Mouse (Mus musculus): ENCODE measurements around the gene Comtd1.

Comtd1 gene

DNA sequence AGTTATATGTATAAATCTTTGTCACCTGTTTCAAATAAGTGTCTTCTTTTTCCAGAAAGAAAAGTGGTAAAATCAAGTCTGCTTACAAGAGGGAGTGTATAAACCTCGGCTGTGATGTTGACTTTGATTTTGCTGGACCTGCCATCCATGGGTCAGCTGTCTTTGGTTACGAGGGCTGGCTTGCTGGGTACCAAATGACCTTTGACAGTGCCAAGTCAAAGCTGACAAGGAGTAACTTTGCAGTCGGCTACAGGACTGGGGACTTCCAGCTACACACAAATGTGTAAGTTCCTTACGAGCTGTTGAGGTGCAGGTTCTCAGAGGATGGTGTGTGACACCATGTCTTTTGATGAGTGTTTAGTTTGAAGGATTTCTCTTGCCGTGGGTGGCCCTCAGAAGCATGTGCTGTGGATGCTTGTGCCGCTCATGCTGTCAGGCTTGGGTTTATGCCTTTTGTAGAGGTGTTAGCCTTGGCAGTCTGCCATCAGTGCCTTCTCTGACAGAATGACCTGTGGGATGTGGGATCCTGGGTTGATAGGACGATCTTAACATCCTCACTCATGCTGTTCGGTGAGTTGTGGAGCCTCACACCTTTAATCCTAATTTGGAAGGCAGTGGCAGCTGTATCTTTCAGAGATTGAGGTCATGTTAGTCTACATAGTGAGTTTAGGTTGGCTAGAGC is 10.3 kb downstream of the Comtd1 start:
- DNase-seq (ENCODE audit: low spot score in 2 of 2): no peak

DNA sequence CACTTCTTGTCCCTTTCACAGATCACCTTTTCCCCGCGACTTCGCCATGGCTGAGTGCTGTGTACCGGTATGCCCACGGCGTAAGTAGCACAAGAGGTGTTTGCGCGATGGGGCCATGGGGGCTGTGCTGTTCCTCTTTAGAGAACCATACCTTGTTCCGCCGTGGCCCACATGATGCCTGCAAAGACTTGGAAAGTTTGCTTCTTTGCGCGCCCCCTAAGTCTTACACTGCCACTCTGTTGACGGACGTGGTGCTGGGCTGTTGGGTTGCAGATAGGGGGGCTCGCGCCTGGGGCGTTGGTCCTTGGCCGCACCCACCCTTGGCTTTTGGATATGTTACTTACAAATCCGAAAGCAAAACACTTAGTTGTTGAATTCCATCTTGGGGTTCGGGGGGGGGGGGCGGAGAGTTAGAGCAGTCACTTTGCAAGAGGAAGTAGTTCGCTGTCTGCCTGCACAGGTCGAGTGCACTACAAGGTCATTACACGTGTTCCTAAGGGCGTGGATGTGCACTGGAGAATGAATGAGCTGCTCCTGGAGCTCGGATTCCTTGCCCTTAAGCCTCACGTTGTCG is 16.9 kb downstream of the Comtd1 start:
- no peak for DNase-seq (ENCODE audit: low spot score in 2 of 2)

DNA sequence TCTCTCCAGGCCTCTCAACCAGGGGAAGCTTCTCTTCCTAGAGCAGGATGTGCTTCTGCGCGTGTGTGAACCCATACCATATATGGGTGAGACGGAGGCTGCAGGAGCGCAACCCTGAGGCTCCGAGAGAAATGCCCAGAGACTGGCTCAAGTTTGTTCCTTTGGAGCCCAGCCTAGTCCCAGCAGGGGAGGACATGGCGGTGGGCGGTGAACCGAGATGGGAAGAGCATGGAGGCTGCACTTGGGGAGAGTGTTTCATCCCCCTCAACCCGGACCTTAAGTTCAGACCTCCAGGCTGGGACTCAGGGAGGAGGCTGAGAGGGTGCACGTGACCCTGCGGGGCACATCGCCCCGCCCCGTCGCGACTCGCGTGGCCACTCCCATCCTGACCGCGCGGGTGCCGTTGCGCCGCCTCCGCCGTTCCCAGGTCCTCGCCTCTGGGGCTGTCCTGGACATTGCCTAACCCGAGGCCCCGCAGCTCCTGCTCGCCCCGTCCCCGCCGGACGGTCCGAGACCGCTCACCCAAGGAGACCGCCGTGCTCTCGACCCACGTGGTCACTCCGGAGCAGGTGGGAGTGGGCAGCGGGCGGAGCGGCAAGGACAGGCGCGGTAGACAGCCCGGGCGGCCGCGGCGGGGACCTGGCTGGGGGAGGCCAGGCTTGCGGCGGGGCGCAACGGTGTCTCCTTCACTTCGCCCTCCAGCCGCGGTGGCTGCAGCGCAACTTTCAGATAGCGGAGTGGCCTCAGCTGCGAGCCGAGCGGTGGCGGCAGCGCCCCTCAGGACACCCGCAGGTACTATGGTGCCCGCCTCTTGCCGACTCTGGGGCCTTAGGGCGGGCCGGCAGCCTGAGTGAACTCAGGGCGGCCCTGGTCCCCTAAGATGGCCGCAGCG is 17.7 kb downstream of the Comtd1 start:
- peak; percentile 93 to 95 for DNase-seq (ENCODE audit: low spot score in 2 of 2)

DNA sequence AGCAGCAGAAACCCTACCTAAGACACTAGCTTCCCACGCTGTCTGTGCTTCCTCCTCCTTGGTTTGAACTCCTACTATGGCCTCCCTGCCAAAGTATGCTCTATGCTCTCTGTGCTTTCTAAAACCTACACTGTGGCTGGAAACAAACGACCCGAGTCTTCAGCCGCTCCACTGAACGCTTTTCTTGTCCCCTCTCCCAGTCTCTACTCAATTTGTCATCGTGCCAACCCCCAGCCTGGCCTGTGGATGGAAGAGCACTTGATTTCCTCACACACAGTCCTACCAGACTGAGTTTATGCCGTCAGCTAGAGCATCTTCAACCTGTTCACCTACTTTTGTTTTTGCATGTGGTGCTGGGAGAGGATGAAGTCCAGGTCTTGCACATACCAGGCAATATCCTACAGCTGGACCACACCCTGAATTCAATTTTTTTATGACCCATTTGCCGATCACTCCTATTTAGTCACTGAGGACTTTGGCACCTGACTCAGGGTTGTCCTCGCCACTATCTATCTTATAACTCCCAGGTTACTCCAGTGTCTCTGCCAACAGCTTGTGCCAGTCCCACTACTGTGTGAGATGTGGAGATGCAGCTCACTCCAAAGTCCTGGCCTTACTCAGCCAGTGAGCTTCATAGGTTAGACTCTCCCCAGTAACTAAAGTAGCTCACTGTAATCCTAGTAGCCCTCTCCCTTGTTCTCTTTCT is 22.8 kb downstream of the Comtd1 start:
- DNase-seq (ENCODE audit: low spot score in 2 of 2): no peak

GRCm38 (mm10) chr14:21824938-21825337 is 23.8 kb downstream of the Comtd1 start, which contains the start of gene Vdac2:
Vdac2 (plus strand) TSS chr14:21825238.
- DNase-seq (ENCODE audit: low spot score in 2 of 2): no peak

DNA sequence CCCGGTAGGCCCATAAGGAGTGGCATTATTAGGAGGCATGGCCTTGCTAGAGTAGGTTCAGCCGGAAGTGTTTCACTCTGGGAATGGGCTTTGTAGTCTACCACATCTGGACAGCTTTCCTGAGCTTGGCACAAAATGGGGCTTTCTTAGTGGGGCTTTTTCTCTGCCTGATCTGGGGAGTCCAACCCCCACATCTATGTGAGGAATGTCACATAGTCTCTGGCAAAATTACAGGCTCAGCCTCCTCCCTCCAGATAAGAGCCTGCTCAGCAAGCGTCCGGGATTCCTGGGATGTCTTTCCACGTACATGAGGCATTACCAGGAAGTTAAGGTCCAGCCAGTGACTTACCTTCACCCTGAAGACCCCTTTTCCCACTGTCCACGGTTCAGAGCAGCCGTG is 24.9 kb downstream of the Comtd1 start:
- no peak for DNase-seq (ENCODE audit: low spot score in 2 of 2)

DNA sequence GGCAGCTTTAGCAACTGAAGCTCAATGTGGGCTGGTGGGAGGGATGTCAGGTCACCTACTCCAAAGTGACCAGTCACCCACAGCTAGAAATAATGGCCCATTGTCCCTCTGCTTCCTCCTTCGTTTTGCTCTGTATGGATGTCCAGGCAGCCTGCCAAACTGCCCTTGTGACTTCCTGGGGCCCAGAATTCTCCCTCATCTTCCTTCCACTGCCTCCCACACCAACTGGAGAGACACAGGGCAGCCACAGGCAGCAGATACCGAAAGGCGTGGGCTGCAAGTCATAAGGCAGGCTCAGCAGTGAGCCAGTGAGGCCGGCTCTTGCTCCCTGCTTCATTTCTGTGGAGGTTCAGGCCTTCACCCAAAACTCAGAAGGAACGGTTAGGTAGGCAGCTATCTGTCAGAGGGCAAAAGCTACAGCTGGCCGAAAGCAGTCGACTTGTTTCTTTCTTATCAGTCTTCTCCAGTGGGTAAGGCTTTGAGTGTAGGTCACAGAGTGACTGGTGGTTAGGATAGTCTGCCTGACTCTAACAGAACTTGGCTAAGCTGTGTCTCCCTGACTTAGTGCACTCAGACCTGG is 25.9 kb downstream of the Comtd1 start:
- peak; percentile 58 to 64 for DNase-seq (ENCODE audit: low spot score in 2 of 2)

DNA sequence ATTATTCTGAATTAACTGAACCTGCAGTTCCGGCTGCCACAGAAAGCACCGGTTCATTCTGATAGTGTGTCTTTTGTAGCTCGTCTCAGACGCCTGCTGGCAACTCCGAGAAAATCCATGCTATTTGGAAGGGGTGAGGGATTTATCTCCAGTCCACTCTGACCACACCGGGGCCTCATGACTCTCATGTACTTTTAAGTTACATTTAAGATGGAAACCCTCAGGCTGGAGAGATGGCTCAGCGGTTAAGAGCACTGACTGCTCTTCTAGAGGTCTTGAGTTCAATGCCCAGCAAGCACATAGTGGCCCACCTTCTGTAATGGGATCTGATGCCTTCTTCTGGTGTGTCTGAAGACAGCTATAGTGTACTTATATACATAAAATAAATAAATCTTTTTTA is 26.5 kb downstream of the Comtd1 start:
- DNase-seq (ENCODE audit: low spot score in 2 of 2): no peak

DNA sequence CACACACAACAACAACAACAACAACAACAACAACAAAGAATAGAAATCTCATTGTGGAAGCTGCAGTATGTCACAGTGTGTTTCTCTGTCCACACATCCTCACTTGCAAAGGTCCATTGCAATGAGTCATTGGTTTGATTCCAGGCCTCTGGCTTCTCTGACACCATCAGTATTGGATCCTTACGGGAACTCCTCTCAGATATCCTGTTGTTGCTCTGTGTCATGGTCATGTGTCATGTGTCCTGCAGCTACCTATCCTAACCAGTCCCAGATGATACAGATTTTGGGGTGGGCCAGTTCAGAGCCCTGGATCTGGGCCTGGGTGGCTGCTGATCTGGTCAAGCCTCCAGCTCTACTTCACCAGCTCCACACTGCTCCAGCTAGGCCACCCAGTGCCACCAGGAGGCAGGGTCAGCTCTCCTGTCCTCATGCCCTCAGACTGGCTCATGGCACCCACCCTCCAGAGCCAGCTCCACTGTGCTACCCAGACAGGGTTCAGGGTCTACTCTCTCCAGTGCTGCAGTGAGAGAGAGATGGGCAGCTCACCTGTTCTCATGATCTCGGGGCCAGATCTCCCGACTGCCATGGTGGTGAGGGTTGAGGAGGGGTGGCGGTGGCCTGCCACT is 27.8 kb downstream of the Comtd1 start:
- no peak for DNase-seq (ENCODE audit: low spot score in 2 of 2)

DNA sequence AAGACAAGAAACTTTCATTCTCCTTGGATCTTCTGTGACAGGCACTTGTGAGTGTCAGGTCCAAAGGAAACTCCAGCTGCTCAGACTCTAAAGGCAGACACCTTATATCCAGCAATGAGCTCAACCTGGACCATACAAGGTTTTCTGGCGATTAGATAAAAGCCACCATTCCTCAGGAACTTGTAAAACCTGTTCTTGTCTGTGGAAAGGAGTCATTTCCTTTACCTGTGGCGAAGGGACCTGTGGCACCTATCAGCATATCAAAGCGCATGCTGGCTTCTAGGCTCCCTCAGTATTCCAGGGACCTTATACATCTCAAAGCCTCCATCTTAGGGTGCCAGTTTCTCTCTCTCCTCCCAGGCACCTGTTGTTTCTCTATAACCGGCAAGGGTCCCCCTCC is 31.3 kb downstream of the Comtd1 start:
- DNase-seq (ENCODE audit: low spot score in 2 of 2): no peak

- DNase-seq (ENCODE audit: low spot score in 2 of 2): no peak
These were observed 32.5 kb downstream of the Comtd1 start for GRCm38 (mm10) chr14:21816255-21816654.

GRCm38 (mm10) chr14:21814606-21815005 is 34.2 kb downstream of the Comtd1 start:
- no peak for DNase-seq (ENCODE audit: low spot score in 2 of 2)

- no peak for DNase-seq (ENCODE audit: low spot score in 2 of 2)
These were observed 34.9 kb downstream of the Comtd1 start for GRCm38 (mm10) chr14:21813847-21814246.

GRCm38 (mm10) chr14:21813216-21813615 is 35.6 kb downstream of the Comtd1 start:
- no peak for DNase-seq (ENCODE audit: low spot score in 2 of 2)

DNA sequence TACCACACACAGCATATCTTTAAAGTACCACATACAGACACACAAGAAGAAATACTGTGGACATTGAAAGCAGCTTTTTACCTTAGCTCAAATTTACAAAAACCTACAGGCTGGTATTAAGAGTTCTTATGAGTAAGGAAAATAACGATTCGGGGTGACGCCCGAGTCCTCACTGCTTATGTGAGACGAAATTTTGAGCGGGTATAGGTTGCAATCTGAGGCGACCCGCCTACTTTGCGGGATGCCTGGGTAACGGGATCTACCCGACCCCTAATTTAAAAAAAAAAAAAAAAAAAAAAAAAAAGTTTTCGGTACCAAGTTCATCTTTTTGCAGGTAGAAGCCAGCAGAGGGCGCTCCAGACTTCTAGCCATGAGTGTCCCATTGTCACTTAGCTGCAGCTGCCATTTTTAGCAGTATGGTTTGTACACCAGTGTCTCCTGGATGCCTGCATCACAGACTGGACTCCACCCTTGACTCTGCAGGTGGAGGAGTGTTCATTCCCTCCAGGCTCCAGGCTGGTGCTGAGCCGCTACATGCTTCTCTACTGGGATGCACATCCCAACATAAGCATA is 36.1 kb downstream of the Comtd1 start:
- peak in 1 of 2 experiments; percentile 42 for DNase-seq (ENCODE audit: low spot score in 2 of 2)

GRCm38 (mm10) chr14:21811744-21812393 is 36.9 kb downstream of the Comtd1 start:
- DNase-seq (ENCODE audit: low spot score in 2 of 2): no peak

DNA sequence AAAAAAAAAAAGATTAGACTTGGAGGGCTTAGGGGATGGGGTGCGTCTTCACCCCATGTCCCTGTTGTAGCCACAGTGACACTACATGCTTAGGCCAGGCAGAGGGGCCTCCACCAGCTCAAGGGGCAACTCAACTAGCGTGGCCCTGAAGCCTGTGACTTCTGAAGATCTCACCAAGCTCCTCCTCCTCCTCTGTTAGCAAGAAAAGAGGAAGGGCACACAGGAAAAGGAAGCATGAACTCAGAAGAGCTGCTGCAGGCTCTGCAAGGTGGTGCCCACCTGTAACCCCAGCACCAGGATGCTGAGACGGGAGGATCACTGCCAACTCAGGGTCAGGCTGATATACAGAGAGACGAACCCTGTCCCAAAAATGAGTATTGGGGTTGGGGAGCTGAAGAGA is 37.5 kb downstream of the Comtd1 start:
- DNase-seq (ENCODE audit: low spot score in 2 of 2): no peak

GRCm38 (mm10) chr14:21809418-21809817 is 39.4 kb downstream of the Comtd1 start:
- no peak for DNase-seq (ENCODE audit: low spot score in 2 of 2)

DNA sequence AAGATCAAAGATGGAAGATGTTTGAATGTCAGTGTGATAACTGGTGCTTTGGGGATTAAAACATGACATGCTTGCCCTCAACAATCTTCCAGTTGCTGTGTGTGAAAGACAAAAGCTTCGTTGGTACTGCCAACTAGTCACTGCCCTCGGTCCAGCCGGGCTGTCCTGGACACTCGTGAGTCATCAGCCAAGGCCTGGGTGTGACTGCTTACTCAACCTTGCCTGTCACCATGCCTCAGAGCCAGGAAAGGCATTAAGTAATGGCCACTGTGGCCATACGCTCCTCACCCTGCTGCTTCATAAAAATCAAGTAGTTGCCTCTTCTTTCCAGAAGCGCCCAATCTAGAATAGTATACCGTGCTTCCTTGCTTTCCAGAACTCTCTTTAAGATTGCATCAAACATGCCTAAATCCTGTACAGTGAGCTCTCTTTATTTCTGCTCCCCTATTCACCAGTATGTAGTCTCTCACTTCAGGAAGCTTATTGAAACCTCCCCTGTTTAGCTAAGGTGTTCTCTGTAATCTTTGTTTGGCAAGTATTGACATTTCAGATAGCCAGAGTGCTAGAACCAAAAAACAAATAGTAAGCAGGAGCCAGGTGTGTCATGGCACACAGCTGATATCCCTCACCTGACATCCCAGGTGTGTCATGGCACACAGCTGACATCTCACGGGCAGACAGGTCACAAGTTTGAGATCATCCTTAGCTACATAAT is 40.4 kb downstream of the Comtd1 start:
- no peak for DNase-seq (ENCODE audit: low spot score in 2 of 2)

All from right cerebral cortex, postnatal 36 days (tissue).